Mouse (Mus musculus) bone marrow macrophage, adult 2 months (primary cell): ENCODE results near the gene F7. TPM values are rescaled to one million over a fixed set of nuclear protein-coding genes. Genes with fewer than 3 reads are reported as not detected.

Experiments
- H3K27ac ChIP-seq: 2 replicates; pipeline ENCODE4 v1.5.1; 2012; ENCODE audit warnings: low read depth, low read length; ENCODE audit not compliant: insufficient read depth
- H3K4me1 ChIP-seq: 2 replicates; pipeline ENCODE4 v1.6.1; 2012; ENCODE audit warnings: low read length; ENCODE audit not compliant: control insufficient read depth, insufficient read depth
- H3K4me3 ChIP-seq: 2 replicates; pipeline ENCODE4 v1.5.1; 2012; ENCODE audit warnings: mild to moderate bottlenecking, low read length, moderate library complexity; ENCODE audit not compliant: insufficient read depth
- CTCF ChIP-seq: IDR thresholded peaks from 2 replicates; pipeline ENCODE4 v1.5.1; 2012; ENCODE audit warnings: low read depth, mild to moderate bottlenecking, low read length, moderate library complexity
- POLR2A ChIP-seq: IDR thresholded peaks from 2 replicates; pipeline ENCODE4 v1.6.1; 2012; ENCODE audit warnings: mild to moderate bottlenecking, low read depth, low read length, borderline replicate concordance
- polyA plus RNA-seq: library from polyadenylated mRNA; stranded (reverse); fragments of >200 nt; gene quantifications from 2 replicates; pipeline ENCODE4 v1.2.4, GENCODE M21; 2012; ENCODE audit not compliant: missing spikeins, insufficient read depth, insufficient read length

F7 gene
- polyA plus RNA-seq, 1 experiment: 1.3 TPM

GRCm38 (mm10) chr8:12987571-12987970 lies 38.3 kb upstream of the F7 start:
- TF ChIP-seq POLR2A (no peak), CTCF (no peak)
- H3K4me1 ChIP-seq: peaks cover 13% of the 10 kb centered on the region
- H3K27ac ChIP-seq: no peak overlapping the region
- no peak overlapping the region for H3K4me3 ChIP-seq

GRCm38 (mm10) chr8:12988722-12989430 lies 37.0 kb upstream of the F7 start:
- Histone ChIP-seq H3K4me3 (no peak overlapping the region), H3K27ac (no peak overlapping the region), H3K4me1 (peaks cover 9% of the 10 kb centered on the region)
- no peak for TF ChIP-seq POLR2A
- TF ChIP-seq CTCF: peak; percentile 36; the same call in 1 of the 2 replicates

GRCm38 (mm10) chr8:12991411-12991810 lies 34.4 kb upstream of the F7 start:
- H3K4me1 ChIP-seq: no peaks in the 10 kb centered on the region
- no peak for TF ChIP-seq POLR2A
- TF ChIP-seq CTCF: no peak
- H3K4me3 ChIP-seq: no peak overlapping the region
- H3K27ac ChIP-seq: no peak overlapping the region

GRCm38 (mm10) chr8:12994468-12994867 lies 31.4 kb upstream of the F7 start:
- H3K27ac ChIP-seq: no peak overlapping the region
- H3K4me3 ChIP-seq: no peak overlapping the region
- no peak for TF ChIP-seq CTCF
- no peak for TF ChIP-seq POLR2A
- H3K4me1 ChIP-seq: no peaks in the 10 kb centered on the region

GRCm38 (mm10) chr8:12995481-12995880 lies 30.4 kb upstream of the F7 start:
- Histone ChIP-seq H3K4me1 (no peaks in the 10 kb centered on the region), H3K4me3 (no peak overlapping the region), H3K27ac (no peak overlapping the region)
- TF ChIP-seq CTCF (no peak), POLR2A (no peak)

GRCm38 (mm10) chr8:12996831-12997275 lies 29.0 kb upstream of the F7 start:
- Histone ChIP-seq H3K27ac (no peak overlapping the region), H3K4me1 (no peaks in the 10 kb centered on the region), H3K4me3 (no peak overlapping the region)
- no peak for TF ChIP-seq CTCF
- no peak for TF ChIP-seq POLR2A

GRCm38 (mm10) chr8:12998331-12998730 lies 27.5 kb upstream of the F7 start:
- TF ChIP-seq POLR2A (no peak), CTCF (no peak)
- Histone ChIP-seq H3K4me3 (no peak overlapping the region), H3K4me1 (no peaks in the 10 kb centered on the region), H3K27ac (no peak overlapping the region)

- H3K4me3 ChIP-seq: no peak overlapping the region
- no peak for TF ChIP-seq POLR2A
- TF ChIP-seq CTCF: no peak
- H3K4me1 ChIP-seq: no peaks in the 10 kb centered on the region
- H3K27ac ChIP-seq: no peak overlapping the region
These were observed 26.0 kb upstream of the F7 start for GRCm38 (mm10) chr8:12999793-13000192.

GRCm38 (mm10) chr8:13007458-13007857 lies 18.4 kb upstream of the F7 start:
- TF ChIP-seq CTCF (no peak), POLR2A (no peak)
- no peak overlapping the region for H3K27ac ChIP-seq
- 0 out of 2 replicates have a peak, but pooled peaks cover 3% of the 10 kb centered on the region for H3K4me1 ChIP-seq
- no peak overlapping the region for H3K4me3 ChIP-seq

GRCm38 (mm10) chr8:13010313-13010712 lies 15.5 kb upstream of the F7 start:
- no peak overlapping the region for H3K4me3 ChIP-seq
- H3K27ac ChIP-seq: no peak overlapping the region
- TF ChIP-seq POLR2A: no peak
- no peak for TF ChIP-seq CTCF
- no peaks in the 10 kb centered on the region for H3K4me1 ChIP-seq

GRCm38 (mm10) chr8:13019560-13019959 lies 6.3 kb upstream of the F7 start:
- peaks cover 2% of the 10 kb centered on the region; the same call in 1 of the 2 replicates for H3K4me1 ChIP-seq
- no peak overlapping the region for H3K4me3 ChIP-seq
- TF ChIP-seq CTCF (no peak), POLR2A (no peak)

More at GRCm38 (mm10) chr8:13019560-13019959, 6.3 kb upstream of the F7 start:
- H3K27ac ChIP-seq: no peak overlapping the region
